Mouse (Mus musculus) midbrain, embryonic 13.5 days (tissue): Measurements from ENCODE around the gene Rcn2. TPM values are rescaled to one million over a fixed set of nuclear protein-coding genes. Genes with fewer than 3 reads are reported as not detected.
A peak's percentile ranks its signal among the peaks of the same experiment; 100 is the strongest.
"Not testable (repeated sequence)": the region's sequence is repeated elsewhere in the genome, so short reads cannot be mapped to it uniquely, and the experiment has no call there.

Experiments used
- ATAC-seq: fragments of 200-750 bp; cut with Nextera tagmentation; 2 replicates; pipeline ENCODE4 v1.8.0; 2017; ENCODE audit warnings: mild to moderate bottlenecking, moderate TSS enrichment, moderate library complexity
- H3K27ac ChIP-seq: fragments of 300-500 bp; sonication (generic); 2 replicates; pipeline ENCODE4 v1.5.1; 2015; ENCODE audit warnings: inconsistent platforms, mild to moderate bottlenecking, moderate library complexity
- H3K27me3 ChIP-seq: fragments of 300-500 bp; sonication (generic); 2 replicates; pipeline ENCODE4 v1.6.1; 2015; ENCODE audit warnings: mild to moderate bottlenecking, inconsistent platforms
- H3K36me3 ChIP-seq: fragments of 300-500 bp; sonication (generic); 2 replicates; pipeline ENCODE4 v1.6.1; 2015; ENCODE audit warnings: mild to moderate bottlenecking, inconsistent platforms
- H3K4me1 ChIP-seq: fragments of 300-500 bp; sonication (generic); replicated peaks from 2 replicates; pipeline ENCODE4 v1.6.1; 2015; ENCODE audit warnings: inconsistent platforms
- H3K4me2 ChIP-seq: fragments of 300-500 bp; sonication (generic); replicated peaks from 2 replicates; pipeline ENCODE4 v1.6.1; 2015; ENCODE audit warnings: moderate library complexity, mild to moderate bottlenecking, inconsistent platforms
- H3K4me3 ChIP-seq: fragments of 300-500 bp; sonication (generic); replicated peaks from 2 replicates; pipeline ENCODE4 v1.5.1; 2015; ENCODE audit warnings: mild to moderate bottlenecking, inconsistent platforms
- H3K9ac ChIP-seq: fragments of 300-500 bp; sonication (generic); replicated peaks from 2 replicates; pipeline ENCODE4 v1.6.1; 2015; ENCODE audit warnings: mild to moderate bottlenecking, inconsistent platforms
- H3K9me3 ChIP-seq: fragments of 300-500 bp; sonication (generic); 2 replicates; pipeline ENCODE4 v1.6.1; 2016; ENCODE audit warnings: mild to moderate bottlenecking, inconsistent platforms
- WGBS: fragments of 180-500 bp; shearing (Covaris S2); methylation state at CpG from one replicate; pipeline ENCODE4 v1.1.7; 2015; 5-methylcytosine and 5-hydroxymethylcytosine counted together
- polyA plus RNA-seq: library from polyadenylated mRNA; unstranded; fragments of >200 nt; fragmentation: Nextera tagmentation; extraction: Ambion mirVana; gene quantifications from 2 replicates; pipeline ENCODE4 v1.2.1, GENCODE M21; 2015

Gene Rcn2
- 342 and 356 TPM in 2 replicates for polyA plus RNA-seq

DNA sequence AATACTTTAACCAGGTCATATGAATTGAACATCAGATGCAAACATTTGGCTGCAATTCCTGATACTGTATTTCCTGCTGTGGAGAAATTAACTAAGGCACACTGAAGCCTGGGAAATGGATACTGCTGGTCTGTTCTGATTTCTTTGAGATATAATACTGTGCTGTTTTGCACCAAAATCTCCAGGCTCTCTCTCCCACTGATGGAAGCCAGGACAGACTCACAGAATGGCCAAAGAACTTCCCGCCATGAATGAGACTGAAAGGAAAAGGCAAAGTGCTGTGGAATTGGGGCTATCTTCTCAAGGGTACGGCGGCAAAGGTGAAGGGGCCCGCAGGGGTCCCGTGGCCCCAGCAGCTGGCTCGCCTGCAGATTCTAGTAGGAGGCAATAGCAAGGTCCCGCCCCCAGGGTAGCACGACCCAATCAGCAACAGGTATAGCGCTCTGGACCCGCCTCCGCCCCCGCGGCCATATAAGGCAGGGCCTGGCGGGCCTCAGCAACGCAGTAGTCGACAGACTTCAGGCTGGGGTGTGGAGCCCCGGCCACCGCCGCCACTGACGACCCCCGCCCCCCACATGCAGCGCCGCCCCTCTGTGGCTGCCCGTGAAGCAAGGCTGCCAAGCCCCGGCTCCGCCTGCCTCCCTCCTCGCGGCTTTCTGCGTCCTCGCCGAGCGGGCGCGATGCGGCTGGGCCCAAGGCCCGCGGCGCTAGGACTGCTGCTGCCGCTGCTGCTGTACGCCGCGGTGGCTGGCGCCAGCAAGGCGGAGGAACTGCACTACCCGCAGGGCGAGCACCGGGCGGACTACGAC, at the start of gene Rcn2:
Rcn2 (plus strand) TSS at position 474 of the 809 bp plus-strand sequence.
- Histone ChIP-seq H3K36me3 (peaks cover 20% of the 10 kb centered on the region), H3K4me3 (peak within 1 kb of the TSS; percentile 77)
- WGBS: under 1% methylated on average over 41 of the region's 49 CpGs

DNA sequence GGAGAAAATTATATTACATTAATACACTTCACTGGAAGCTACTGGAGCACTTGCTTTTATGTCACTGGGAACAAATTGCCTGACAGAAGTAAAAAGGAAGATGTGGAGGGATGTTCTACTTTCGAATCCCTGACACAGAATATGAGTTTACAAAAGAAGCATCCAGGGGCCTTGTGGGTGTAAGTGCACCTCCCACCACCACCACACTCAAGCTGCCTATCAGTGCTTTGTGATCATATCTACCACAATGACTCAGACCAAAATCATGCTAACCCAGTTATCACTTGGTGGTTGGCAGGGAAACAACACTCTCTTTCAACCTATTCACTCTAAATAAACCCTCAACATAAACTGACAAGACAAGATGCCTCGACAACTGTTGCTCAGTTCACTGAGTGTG, 37.0 kb upstream of the Rcn2 start:
- not testable (repeated sequence) for H3K27me3 ChIP-seq, H3K27ac ChIP-seq, ATAC-seq, H3K36me3 ChIP-seq, H3K4me3 ChIP-seq, H3K9ac ChIP-seq, H3K9me3 ChIP-seq, H3K4me2 ChIP-seq, H3K4me1 ChIP-seq
- WGBS: 25% methylated on average over 1 of the region's 2 CpGs

More for the DNA sequence above, at the start of gene Rcn2:
- Histone ChIP-seq H3K4me2 (peak within 1 kb of the TSS; percentile 68), H3K27me3 (no peaks in the 10 kb centered on the region), H3K27ac (peak within 1 kb of the TSS; percentile 96), H3K4me1 (peaks cover 23% of the 10 kb centered on the region), H3K9ac (peak within 1 kb of the TSS; percentile 93), H3K9me3 (no peaks in the 10 kb centered on the region)
- ATAC-seq: peak; percentile 100

DNA sequence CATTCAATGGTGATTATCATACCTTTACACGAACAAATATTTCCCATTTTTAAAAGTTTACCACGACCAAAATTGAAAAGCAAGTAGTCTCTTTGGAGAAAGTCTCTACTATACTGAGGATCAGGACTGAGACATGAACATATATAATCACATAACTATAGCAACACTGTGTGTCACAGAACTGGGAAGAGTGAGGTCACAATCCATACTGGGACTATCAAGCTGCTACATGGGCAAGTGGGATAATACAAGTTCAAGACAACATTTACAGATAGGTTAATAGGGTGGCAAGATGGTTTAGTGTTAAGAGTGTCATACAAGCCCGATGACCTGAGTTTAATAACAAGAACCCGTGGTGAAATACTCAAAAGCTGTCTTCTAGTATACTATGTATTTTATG, 31.2 kb upstream of the Rcn2 start, which contains the start of gene 4930563M21Rik:
4930563M21Rik (minus strand) TSS at position 101 of the 400 bp plus-strand sequence.
- 82% methylated on average over 4 of the region's 4 CpGs for WGBS

DNA sequence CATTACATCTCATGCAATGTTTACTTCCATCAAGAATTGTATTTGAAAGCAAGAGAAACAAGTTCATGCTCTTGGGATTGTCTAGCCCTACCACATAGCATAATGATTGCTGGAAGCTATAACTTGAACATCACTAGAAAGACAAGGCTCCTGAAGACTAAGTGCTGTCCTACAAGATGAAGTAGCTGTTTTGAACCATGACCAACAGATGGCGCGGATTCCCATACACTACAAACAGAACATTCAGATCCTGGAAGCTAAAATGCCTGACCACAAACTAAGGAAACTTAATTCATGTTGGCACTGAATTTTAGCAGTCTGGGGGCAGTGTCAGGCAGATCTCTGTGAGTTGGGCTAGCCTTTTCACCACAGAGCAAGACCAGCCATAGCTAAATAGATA, 16.9 kb upstream of the Rcn2 start:
- 45% methylated on average over 2 of the region's 2 CpGs for WGBS

More for the DNA sequence above, 31.2 kb upstream of the Rcn2 start, which contains the start of gene 4930563M21Rik:
- no peak within 1 kb of the TSS for H3K27ac ChIP-seq
- H3K9me3 ChIP-seq: no peaks in the 10 kb centered on the region
- H3K4me3 ChIP-seq: no peak within 1 kb of the TSS
- ATAC-seq: no peak
- H3K27me3 ChIP-seq: no peaks in the 10 kb centered on the region
- no peak within 1 kb of the TSS for H3K9ac ChIP-seq
- no peaks in the 10 kb centered on the region for H3K36me3 ChIP-seq
- no peak within 1 kb of the TSS for H3K4me2 ChIP-seq
- H3K4me1 ChIP-seq: no peaks in the 10 kb centered on the region

DNA sequence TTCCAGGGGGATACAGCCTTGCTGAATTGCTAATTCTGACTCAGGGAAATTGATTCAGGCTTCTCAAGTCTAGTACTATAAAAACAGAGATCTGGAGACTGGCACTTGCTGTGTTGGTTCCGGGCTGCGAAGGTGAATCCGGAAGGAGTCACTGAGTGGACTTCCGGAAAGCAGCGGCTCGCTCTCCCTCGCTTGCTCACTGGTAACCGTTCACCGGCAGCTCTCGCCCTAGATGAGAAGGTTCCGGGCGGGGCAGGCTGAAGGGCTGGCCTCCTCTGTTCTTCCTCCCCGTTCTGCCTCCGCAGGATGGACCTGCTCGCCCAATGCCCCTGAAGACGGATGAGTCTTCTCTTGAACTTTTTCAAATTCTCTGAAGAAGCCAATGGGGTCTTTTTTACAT, 14.4 kb upstream of the Rcn2 start:
- H3K4me2 ChIP-seq: no peak overlapping the region
- H3K9me3 ChIP-seq: no peaks in the 10 kb centered on the region
- H3K27ac ChIP-seq: no peak overlapping the region
- no peaks in the 10 kb centered on the region for H3K36me3 ChIP-seq
- H3K9ac ChIP-seq: no peak overlapping the region
- no peak overlapping the region for H3K4me3 ChIP-seq
- H3K4me1 ChIP-seq: no peaks in the 10 kb centered on the region
- 90% methylated on average over 16 of the region's 16 CpGs for WGBS
- ATAC-seq: no peak
- no peaks in the 10 kb centered on the region for H3K27me3 ChIP-seq

More for the DNA sequence above, 16.9 kb upstream of the Rcn2 start:
- H3K27me3 ChIP-seq: no peaks in the 10 kb centered on the region
- H3K9me3 ChIP-seq: no peaks in the 10 kb centered on the region
- H3K4me1 ChIP-seq: no peaks in the 10 kb centered on the region
- H3K27ac ChIP-seq: no peak overlapping the region
- H3K9ac ChIP-seq: no peak overlapping the region
- no peak for ATAC-seq
- no peak overlapping the region for H3K4me3 ChIP-seq
- H3K4me2 ChIP-seq: no peak overlapping the region
- no peaks in the 10 kb centered on the region for H3K36me3 ChIP-seq

DNA sequence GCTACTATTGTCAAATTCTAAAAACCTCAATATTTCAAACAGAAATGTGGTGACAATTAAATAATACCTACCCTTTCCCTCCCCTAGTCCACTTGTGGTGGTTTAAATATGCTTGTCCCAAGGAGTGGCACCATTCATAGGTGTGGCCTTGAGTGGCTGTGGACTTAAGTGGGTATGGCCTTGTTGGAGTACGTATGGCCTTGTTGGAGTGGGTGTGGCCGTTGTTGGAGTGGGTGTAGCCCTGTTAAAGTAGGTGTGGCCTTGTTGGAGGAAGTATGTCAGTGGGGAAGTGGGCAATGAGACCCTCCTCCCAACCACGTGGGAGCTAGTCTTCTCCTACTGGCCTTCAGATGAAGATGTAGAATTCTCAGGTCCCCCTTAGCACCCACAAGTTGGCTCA, 9.4 kb upstream of the Rcn2 start:
- WGBS: 77% methylated on average over 3 of the region's 3 CpGs
- H3K27me3 ChIP-seq: no peaks in the 10 kb centered on the region
- no peak overlapping the region for H3K4me2 ChIP-seq
- no peak overlapping the region for H3K9ac ChIP-seq
- no peak overlapping the region for H3K4me3 ChIP-seq
- H3K27ac ChIP-seq: no peak overlapping the region
- no peaks in the 10 kb centered on the region for H3K9me3 ChIP-seq
- no peaks in the 10 kb centered on the region for H3K4me1 ChIP-seq
- ATAC-seq: no peak
- H3K36me3 ChIP-seq: no peaks in the 10 kb centered on the region

DNA sequence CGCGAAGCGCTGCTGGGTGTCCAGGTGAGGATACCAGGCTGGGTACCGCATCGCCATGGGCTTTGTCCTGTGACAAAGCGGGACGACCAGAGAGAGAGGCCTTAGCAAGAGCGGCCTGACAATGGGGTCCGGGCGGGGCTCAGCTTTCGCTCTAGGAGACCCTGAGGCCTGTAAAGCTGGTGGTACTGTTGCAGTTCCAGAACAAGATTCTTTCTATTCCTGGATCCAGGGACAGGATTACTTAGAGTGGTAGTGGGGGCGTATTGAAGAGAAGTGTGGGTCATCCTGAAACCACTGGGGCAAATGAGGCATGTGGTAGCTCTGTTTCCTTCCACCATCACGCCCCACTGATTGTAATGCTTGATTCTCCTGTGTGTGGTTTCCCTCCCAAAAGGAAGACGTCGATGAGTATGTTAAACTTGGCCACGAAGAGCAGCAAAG, 556 bp downstream of the Rcn2 start:
- H3K27me3 ChIP-seq: no peaks in the 10 kb centered on the region
- peak overlapping the region; percentile 96 for H3K27ac ChIP-seq
- peak overlapping the region; percentile 93 for H3K9ac ChIP-seq
- peaks cover 23% of the 10 kb centered on the region for H3K4me1 ChIP-seq
- no peak for ATAC-seq
- H3K4me3 ChIP-seq: peak overlapping the region; percentile 77
- H3K4me2 ChIP-seq: peak overlapping the region; percentile 68
- peaks cover 20% of the 10 kb centered on the region for H3K36me3 ChIP-seq
- no peaks in the 10 kb centered on the region for H3K9me3 ChIP-seq
- 0% methylated on average over 16 of the region's 16 CpGs for WGBS

DNA sequence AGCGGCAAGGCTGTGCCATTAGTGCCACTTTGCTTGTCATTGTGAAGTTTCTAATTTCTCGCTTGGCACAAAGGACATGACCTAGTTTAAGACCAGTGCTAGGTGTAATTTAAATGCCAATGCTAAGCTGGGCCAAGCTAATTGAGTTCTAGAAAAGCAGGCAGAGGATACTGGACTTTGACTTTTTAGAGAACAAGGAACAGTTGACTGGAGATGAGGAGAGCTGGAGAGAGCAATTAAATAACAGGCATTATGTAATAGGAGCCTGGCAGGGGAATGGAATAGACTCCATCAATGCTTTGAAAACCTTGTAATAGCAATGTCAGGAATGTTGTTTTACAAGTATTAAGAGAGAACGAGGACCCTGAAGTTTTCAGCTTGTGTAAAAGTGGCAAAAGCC, 12.2 kb downstream of the Rcn2 start:
- no peak overlapping the region for H3K9ac ChIP-seq
- no peak overlapping the region for H3K4me2 ChIP-seq
- no peak for ATAC-seq
- no peaks in the 10 kb centered on the region for H3K4me1 ChIP-seq
- H3K9me3 ChIP-seq: no peaks in the 10 kb centered on the region
- no peak overlapping the region for H3K4me3 ChIP-seq
- H3K27me3 ChIP-seq: no peaks in the 10 kb centered on the region
- 88% methylated on average over 3 of the region's 3 CpGs for WGBS
- no peak overlapping the region for H3K27ac ChIP-seq
- peaks cover 58% of the 10 kb centered on the region for H3K36me3 ChIP-seq

DNA sequence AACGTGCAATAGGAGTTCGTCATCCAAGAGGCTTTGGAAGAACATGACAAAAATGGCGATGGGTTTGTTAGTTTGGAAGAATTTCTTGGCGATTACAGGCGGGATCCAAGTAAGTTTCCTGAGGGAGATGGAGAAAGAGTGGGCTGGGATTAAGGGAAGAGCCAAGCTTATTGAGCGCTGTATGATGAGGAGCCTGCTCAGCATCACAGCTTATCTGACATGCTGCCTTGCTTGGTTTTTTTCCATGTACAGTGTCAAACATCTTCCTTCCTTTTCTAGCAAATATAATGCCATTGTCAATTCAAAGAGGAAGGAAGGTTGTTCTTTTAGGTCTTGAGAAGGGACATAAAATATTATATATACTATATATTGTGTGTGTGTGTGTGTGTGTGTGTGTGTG, 14.5 kb downstream of the Rcn2 start:
- H3K4me3 ChIP-seq: no peak overlapping the region
- WGBS: 93% methylated on average over 6 of the region's 6 CpGs
- no peak for ATAC-seq
- peaks cover 74% of the 10 kb centered on the region for H3K36me3 ChIP-seq
- no peaks in the 10 kb centered on the region for H3K4me1 ChIP-seq
- no peak overlapping the region for H3K4me2 ChIP-seq
- no peak overlapping the region for H3K27ac ChIP-seq
- no peaks in the 10 kb centered on the region for H3K27me3 ChIP-seq
- no peak overlapping the region for H3K9ac ChIP-seq
- H3K9me3 ChIP-seq: no peaks in the 10 kb centered on the region

DNA sequence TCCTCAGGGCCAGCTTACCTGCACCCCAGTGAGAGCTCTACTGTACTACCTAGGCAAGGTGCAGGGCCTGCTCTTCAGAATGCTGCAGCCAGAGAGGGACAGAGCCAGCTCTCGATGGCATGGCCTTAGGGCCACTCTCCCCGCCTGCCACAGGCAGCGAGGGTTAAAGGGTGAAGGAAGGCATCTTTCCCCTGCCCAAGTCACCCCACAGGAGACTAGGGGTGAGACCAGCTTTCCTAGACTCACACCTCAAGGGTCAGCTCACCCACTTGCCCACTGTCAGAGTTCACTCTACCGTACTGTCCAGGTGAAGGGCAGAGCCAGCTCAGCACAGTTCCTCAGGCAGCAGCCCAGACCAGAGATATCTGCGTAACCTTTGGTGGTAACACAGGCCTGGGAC, 20.7 kb downstream of the Rcn2 start:
- Histone ChIP-seq H3K4me2 (no peak overlapping the region), H3K27ac (no peak overlapping the region), H3K9me3 (no peaks in the 10 kb centered on the region), H3K4me1 (no peaks in the 10 kb centered on the region), H3K36me3 (peaks cover 86% of the 10 kb centered on the region), H3K27me3 (no peaks in the 10 kb centered on the region), H3K9ac (no peak overlapping the region), H3K4me3 (no peak overlapping the region)
- WGBS: 96% methylated on average over 5 of the region's 5 CpGs
- no peak for ATAC-seq

DNA sequence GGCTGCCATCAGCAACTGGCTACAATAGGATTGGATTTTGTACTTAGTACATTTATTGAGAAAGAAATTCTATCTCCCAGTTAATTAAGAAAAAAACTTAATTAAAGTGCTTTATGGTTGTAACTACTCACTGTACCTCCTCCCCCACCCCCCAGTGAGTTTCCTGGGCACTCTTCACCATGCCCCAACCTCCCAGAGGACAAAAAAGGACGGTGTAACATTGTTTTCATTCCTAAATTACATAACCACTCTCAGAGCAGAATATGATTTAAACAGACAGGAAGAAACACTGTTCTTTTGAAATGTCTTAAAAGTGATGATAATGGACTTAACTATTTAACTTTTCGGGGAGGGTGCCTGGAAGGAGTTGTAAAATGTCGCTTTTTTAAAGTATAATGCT, 23.4 kb downstream of the Rcn2 start:
- Histone ChIP-seq H3K36me3 (peaks cover 87% of the 10 kb centered on the region), H3K4me1 (no peaks in the 10 kb centered on the region), H3K9me3 (no peaks in the 10 kb centered on the region), H3K27me3 (no peaks in the 10 kb centered on the region), H3K9ac (no peak overlapping the region), H3K4me3 (no peak overlapping the region), H3K4me2 (no peak overlapping the region), H3K27ac (no peak overlapping the region)
- WGBS: 84% methylated on average over 3 of the region's 3 CpGs
- ATAC-seq: no peak

DNA sequence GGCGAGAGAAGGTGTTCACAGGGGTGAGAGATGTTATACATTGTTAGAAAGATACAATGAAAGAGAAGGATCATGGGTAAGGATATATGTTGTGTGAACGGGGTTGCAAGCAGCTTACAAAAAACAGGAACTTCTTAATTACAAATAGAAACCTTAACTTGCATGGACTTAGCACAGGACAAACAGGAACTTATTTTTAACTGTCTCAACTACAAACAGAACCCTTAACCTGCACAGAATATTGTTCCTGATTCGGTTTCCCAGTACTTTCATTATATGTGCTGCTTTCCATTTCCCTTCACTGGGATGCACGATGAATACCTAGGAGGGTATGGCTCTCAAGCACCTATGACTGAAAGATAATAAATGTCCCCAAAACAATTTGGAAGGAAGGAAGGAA, 26.3 kb downstream of the Rcn2 start:
- WGBS: 92% methylated on average over 4 of the region's 4 CpGs
- H3K36me3 ChIP-seq: peaks cover 82% of the 10 kb centered on the region
- H3K4me2 ChIP-seq: no peak overlapping the region
- no peak overlapping the region for H3K9ac ChIP-seq
- H3K27ac ChIP-seq: no peak overlapping the region
- no peaks in the 10 kb centered on the region for H3K27me3 ChIP-seq
- H3K4me3 ChIP-seq: no peak overlapping the region
- H3K9me3 ChIP-seq: no peaks in the 10 kb centered on the region
- ATAC-seq: no peak
- H3K4me1 ChIP-seq: no peaks in the 10 kb centered on the region
